Mouse (Mus musculus): Measurements from ENCODE around the gene St3gal6. TPM values are rescaled to one million over a fixed set of nuclear protein-coding genes. Genes with fewer than 3 reads are reported as not detected.

St3gal6 gene
- total RNA-seq, 1 experiment from 2014 or later = 17.6 TPM

- ATAC-seq (replicated peaks in 1 of 2; ENCODE audit: insufficient read depth in 1 of 2, low FRiP score in 2 of 2, low TSS enrichment in 1 of 2, low read depth in 1 of 2, poor library complexity in 2 of 2, severe bottlenecking in 2 of 2) = no peak
Observed at GRCm38 (mm10) chr16:58456991-58457390, 67.1 kb downstream of the St3gal6 start.

GRCm38 (mm10) chr16:58456445-58456844, 67.6 kb downstream of the St3gal6 start:
- ATAC-seq (replicated peaks in 1 of 2; ENCODE audit: insufficient read depth in 1 of 2, low FRiP score in 2 of 2, low TSS enrichment in 1 of 2, low read depth in 1 of 2, poor library complexity in 2 of 2, severe bottlenecking in 2 of 2) = no peak

DNA sequence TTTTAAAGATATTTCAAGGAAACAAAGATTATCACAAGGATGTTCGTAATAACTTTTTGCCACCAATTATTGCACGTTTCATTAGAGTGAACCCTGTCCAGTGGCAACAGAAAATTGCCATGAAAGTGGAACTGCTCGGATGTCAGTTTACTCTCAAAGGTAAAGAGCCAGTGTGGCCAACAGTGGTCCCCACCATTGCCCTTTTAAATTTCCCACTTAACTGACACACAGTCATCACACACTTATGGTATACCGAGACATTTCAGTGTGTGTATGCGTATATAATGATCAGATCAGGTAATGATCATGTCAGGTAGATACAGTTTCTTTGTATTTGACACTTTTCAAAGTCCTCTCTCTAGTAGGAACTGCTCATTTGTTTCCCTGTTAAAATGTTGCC, 68.9 kb downstream of the St3gal6 start:
- no peak for ATAC-seq (replicated peaks in 1 of 2; ENCODE audit: insufficient read depth in 1 of 2, low FRiP score in 2 of 2, low TSS enrichment in 1 of 2, low read depth in 1 of 2, poor library complexity in 2 of 2, severe bottlenecking in 2 of 2)

DNA sequence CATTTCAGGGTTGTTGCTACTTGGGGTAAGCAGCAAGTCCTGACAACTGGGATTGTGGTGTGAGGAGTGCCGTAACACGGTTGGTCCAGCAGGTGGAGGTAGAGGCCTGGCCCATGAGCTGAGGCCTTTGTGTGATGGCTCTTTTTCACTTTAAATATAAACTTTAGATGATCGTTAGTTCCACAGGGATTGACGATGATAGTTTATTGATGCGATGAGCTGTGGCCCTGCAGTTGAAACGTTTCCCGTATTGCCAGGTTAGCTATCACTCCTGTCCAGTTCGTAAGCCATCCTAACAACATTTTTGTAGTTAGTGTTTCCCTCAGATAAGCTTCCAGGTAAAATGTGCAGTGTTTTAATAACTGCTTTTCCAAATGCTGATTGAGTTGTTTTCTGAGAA, 69.4 kb downstream of the St3gal6 start:
- ATAC-seq (replicated peaks in 1 of 2; ENCODE audit: insufficient read depth in 1 of 2, low FRiP score in 2 of 2, low TSS enrichment in 1 of 2, low read depth in 1 of 2, poor library complexity in 2 of 2, severe bottlenecking in 2 of 2) = peak; percentile 93 to 96

DNA sequence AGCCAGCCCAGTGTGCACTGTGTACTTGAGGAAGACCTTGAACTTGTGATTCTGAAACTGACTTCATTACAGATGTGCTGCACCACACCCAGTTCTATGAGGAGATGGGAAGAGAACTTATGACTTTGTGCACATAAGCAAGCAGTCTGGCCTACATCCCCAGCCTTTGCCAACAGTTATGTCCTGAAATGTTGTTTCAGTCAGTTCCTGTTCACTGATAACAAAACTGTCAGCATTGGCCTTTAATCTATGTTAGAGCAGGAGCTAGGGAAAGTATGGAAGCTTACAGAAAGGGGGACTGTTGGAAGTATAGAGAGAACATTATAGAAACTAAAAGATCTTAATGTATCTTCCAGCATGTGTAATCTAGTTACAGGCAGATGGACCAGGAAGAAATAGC, 70.2 kb downstream of the St3gal6 start:
- no peak for ATAC-seq (replicated peaks in 1 of 2; ENCODE audit: insufficient read depth in 1 of 2, low FRiP score in 2 of 2, low TSS enrichment in 1 of 2, low read depth in 1 of 2, poor library complexity in 2 of 2, severe bottlenecking in 2 of 2)

DNA sequence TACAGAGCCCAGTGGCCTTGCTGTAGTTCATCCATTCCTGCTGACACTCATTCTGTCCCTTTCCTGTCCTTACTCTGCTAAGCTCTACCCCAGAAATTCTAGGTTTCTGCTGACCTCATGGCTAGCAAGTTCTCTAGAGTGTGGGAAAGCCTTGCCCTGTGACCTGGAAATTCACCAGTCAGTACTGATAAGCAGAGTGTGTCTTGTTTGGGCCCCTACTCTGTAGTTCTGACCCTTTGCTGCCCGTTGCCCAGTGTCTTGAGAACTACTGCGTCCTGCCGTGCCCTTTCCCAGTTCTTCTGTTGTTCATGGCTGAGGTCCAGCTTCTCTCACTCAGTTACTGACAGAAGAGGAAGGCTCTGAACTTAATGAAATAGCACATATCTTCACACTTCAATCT, 70.9 kb downstream of the St3gal6 start:
- no peak for ATAC-seq (replicated peaks in 1 of 2; ENCODE audit: insufficient read depth in 1 of 2, low FRiP score in 2 of 2, low TSS enrichment in 1 of 2, low read depth in 1 of 2, poor library complexity in 2 of 2, severe bottlenecking in 2 of 2)

DNA sequence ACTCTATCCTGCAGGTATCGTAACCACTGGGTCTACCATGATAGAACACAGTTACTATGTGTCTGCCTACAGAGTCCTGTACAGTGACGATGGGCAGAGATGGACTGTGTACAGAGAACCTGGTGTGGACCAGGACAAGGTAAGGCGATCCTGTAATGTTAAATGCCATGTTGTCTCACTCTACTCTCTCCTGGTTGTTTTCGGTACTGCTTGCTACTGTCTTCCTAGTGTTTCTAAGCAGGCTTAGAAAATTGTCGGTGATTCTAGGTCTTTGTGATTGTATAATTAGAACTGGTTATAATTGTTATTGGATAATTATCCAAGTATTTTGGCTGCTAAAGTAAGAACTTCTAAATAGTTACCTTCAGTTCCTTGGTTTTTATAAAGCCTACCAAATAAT, 72.4 kb downstream of the St3gal6 start:
- no peak for ATAC-seq (replicated peaks in 1 of 2; ENCODE audit: insufficient read depth in 1 of 2, low FRiP score in 2 of 2, low TSS enrichment in 1 of 2, low read depth in 1 of 2, poor library complexity in 2 of 2, severe bottlenecking in 2 of 2)

DNA sequence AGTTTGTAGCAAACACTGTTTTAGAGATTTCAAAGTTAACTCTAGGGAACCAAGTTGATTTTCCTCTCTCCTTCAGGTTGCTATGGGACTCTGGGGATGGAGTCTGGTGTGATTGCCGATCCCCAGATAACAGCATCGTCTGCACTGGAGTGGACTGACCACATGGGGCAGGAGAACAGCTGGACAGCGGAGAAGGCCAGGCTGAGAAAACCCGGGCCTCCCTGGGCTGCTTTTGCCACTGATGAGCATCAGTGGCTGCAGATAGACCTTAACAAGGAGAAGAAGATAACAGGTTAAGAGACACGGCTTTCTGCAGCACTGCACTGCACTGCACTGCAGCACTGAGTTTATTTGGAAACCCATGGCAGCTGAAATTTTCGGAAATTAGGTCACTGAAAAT, 73.4 kb downstream of the St3gal6 start:
- ATAC-seq (replicated peaks in 1 of 2; ENCODE audit: insufficient read depth in 1 of 2, low FRiP score in 2 of 2, low TSS enrichment in 1 of 2, low read depth in 1 of 2, poor library complexity in 2 of 2, severe bottlenecking in 2 of 2) = no peak

DNA sequence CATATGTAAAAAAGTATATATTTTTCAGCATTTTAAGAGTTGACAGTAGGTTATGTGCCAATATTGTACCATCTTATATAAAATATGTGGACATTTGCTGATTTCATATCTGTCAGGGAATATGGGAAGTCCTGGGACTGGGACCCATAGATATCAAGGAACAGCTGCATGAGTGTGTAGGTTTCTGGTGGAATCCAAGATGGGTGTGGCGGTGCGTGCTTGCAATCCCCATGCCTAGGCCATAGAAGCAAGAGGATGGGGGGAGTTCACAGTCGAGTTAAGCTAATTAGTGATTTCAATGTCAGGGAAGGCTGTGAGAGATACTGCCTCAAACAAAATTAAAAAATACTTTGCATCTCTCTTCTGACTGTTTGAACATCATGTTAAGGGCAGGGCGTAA, 75.0 kb downstream of the St3gal6 start:
- ATAC-seq (replicated peaks in 1 of 2; ENCODE audit: insufficient read depth in 1 of 2, low FRiP score in 2 of 2, low TSS enrichment in 1 of 2, low read depth in 1 of 2, poor library complexity in 2 of 2, severe bottlenecking in 2 of 2) = no peak

GRCm38 (mm10) chr16:58446281-58447259, 77.5 kb downstream of the St3gal6 start:
- ATAC-seq (replicated peaks in 1 of 2; ENCODE audit: insufficient read depth in 1 of 2, low FRiP score in 2 of 2, low TSS enrichment in 1 of 2, low read depth in 1 of 2, poor library complexity in 2 of 2, severe bottlenecking in 2 of 2) = no peak

DNA sequence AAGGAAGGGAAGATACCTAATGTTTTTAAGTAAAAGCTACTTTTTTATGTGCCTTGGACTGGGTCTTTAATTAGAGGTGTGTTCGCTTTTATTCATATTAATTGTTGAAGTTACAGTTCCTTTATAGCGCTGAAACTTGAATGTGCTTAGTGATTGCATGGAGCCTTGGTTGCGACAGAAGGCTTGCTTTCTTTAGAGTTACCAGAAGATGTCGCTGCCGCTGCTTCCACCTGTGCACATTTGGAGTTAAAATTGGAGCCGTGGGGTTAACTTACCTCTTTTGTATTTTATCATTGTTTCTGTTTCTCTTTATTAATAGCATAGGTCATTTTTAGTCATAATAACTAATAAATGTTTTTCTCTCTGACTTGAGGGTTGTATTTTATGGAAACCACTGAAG, 79.3 kb downstream of the St3gal6 start:
- ATAC-seq (replicated peaks in 1 of 2; ENCODE audit: insufficient read depth in 1 of 2, low FRiP score in 2 of 2, low TSS enrichment in 1 of 2, low read depth in 1 of 2, poor library complexity in 2 of 2, severe bottlenecking in 2 of 2) = peak in 1 of 2 experiments; percentile 49; a peak in 1 of 4 replicates

- no peak for ATAC-seq (replicated peaks in 1 of 2; ENCODE audit: insufficient read depth in 1 of 2, low FRiP score in 2 of 2, low TSS enrichment in 1 of 2, low read depth in 1 of 2, poor library complexity in 2 of 2, severe bottlenecking in 2 of 2)
Observed at GRCm38 (mm10) chr16:58432384-58432783, 91.7 kb downstream of the St3gal6 start.

DNA sequence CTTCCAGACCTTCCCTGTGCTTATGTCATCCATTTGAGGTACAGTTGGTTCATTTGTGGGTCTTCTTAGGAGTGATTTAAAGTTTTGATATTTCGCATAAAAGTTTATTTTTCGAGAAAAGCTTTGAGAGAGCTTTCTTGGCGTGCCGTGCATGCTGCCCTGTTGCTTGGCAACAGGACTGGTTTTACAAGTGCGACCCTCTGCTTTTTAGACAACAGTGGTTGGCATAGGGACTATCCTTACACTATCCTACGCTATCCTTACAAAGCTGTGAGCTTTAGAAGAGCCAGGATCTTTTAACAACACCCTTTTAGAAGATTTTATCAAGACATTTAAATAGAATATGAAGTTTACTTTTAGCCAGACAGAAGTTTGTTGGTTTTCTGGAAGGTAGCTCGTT, 93.8 kb downstream of the St3gal6 start:
- no peak for ATAC-seq (replicated peaks in 1 of 2; ENCODE audit: insufficient read depth in 1 of 2, low FRiP score in 2 of 2, low TSS enrichment in 1 of 2, low read depth in 1 of 2, poor library complexity in 2 of 2, severe bottlenecking in 2 of 2)

GRCm38 (mm10) chr16:58421696-58422354, 102.2 kb downstream of the St3gal6 start:
- no peak for ATAC-seq (replicated peaks in 1 of 2; ENCODE audit: insufficient read depth in 1 of 2, low FRiP score in 2 of 2, low TSS enrichment in 1 of 2, low read depth in 1 of 2, poor library complexity in 2 of 2, severe bottlenecking in 2 of 2)

Other genes with a start within 250 kb of the St3gal6 start
- 0.94 and 2.5 TPM in 2 replicates for gene Dcbld2, start 115.8 kb downstream of the St3gal6 start, total RNA-seq (2017)
- gene Gm813, start 92.7 kb upstream of the St3gal6 start, total RNA-seq (2017) = not detected in 2 replicates
- gene E330017A01Rik, start 114.5 kb upstream of the St3gal6 start, total RNA-seq (2017) = not detected in 2 replicates
- gene Cpox, start 146.0 kb upstream of the St3gal6 start, total RNA-seq (2017) = 18.3 and 38.5 TPM in 2 replicates
- gene Gpr15, start 194.8 kb upstream of the St3gal6 start, total RNA-seq (2017) = not detected in 2 replicates
- gene Cldnd1, start 203.7 kb upstream of the St3gal6 start, total RNA-seq (2017) = 22.6 and 58.0 TPM in 2 replicates
- gene Olfr172, start 238.9 kb upstream of the St3gal6 start, total RNA-seq (2017) = not detected in 2 replicates